Mouse (Mus musculus): ENCODE data around the gene Mc3r.

Gene Mc3r

GRCm38 (mm10) chr2:172248106-172248764, at the start of gene Mc3r:
Gene Mc3r (plus strand): TSS chr2:172248492.
- DNase-seq, result peak; percentile 76

DNA sequence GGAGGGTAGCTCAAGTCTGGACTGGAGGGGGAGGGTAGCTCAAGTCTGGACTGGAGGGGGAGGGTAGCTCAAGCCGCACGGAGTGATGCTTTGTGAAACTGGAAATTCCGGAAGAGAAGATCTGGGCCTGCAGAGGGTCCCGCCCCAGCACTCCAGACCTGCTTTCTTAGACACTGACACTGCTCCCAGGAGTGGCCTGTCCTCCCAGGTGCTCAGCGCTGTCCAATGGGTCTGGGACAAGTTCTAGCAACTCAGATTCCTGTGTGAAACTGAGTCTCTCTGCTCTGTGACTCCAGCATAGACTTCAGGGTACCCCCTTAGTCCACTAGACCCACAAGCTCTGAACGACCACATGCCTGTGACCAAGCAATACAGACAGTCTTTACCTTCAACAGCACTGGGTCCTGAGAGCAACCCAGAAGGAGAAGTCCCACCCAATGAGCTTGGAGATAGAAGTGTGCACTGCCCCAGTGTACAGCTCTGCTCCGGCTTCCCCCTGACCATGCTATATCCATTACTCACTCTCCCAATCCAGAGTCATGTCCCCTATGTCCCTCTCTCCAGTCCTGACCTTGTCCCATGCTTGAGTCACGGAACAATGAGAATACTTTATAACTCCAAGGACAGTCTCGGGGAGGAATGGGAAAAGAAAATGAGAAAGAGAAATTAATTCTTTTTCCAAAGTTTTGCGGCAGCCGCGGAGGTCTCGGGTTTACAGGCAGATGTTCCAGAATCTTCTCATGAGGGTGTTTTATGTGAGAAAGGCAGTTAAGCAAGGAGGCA, 46.1 kb upstream of the Mc3r start:
- DNase-seq, result no peak

GRCm38 (mm10) chr2:172207003-172207402, 41.3 kb upstream of the Mc3r start:
- DNase-seq, result peak; percentile 92

- DNase-seq, result no peak
These were observed 34.8 kb upstream of the Mc3r start for GRCm38 (mm10) chr2:172213480-172213879.

- DNase-seq, result no peak
These were observed 34.0 kb upstream of the Mc3r start for GRCm38 (mm10) chr2:172214336-172214735.

GRCm38 (mm10) chr2:172215508-172216162, 32.7 kb upstream of the Mc3r start:
- DNase-seq, result peak; percentile 65

GRCm38 (mm10) chr2:172216163-172216915, 32.0 kb upstream of the Mc3r start:
- DNase-seq, result no peak

- no peak for DNase-seq
These were observed 30.4 kb upstream of the Mc3r start for GRCm38 (mm10) chr2:172217886-172218285.

DNA sequence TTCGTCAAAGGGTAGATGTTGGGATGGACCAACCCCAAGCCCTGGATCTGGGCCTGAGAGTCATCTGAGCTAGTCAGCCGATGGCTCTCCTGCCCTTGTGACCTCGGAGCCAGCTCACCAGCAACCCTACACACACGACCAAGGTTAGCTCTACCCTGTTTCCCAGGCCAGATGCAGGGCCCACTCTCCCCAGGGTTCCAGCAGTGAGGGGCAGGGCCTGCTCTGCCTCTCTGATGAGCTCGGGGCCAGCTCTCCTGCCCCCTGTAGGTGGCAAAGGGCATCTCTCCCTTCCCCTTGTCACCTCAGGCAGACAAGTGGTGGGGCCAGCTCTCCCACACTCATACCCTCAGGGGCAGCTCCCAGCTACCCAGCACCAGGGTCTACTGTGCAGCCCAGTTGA, 29.1 kb upstream of the Mc3r start:
- DNase-seq, result no peak

GRCm38 (mm10) chr2:172221656-172222393, 26.5 kb upstream of the Mc3r start:
- peak; percentile 73 for DNase-seq

DNA sequence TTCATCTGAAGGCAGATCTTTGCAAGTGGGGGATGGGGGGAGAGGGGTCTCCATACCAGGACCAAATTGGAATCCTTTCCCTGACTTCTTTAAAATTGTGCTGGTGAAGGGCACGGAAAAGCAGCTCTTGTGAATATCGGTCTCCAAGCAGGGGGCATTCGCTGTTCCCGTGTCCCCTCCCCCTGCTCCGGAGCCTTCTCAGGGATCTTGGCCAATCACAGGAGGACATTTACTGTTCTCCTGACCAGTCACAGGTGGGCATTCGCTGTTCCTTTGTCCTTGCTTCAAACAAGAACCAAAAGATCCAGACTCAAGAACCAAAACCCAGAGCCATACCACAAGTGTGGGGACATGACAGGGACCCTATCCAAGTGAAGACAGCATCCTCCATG, 25.9 kb upstream of the Mc3r start:
- DNase-seq, result peak; percentile 41

DNA sequence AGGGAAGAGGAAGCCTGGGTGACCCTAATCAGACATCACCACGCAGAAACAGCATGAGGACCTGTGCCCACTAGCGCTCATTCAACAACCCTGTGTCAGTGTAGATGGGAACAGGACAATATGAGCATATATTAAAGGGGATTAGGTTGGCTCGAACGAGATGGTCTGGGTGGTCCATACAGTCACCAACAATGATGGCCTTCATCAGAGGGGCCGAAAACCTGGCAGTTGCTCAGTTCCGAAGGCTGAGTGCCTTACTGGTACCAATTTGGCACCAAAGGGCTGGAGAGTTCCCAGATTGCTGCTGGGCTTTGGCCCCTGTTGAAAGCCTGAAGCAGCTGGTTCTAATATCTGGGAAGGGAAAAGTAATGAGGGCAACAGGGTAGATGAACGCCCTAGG, 25.4 kb upstream of the Mc3r start:
- no peak for DNase-seq

DNA sequence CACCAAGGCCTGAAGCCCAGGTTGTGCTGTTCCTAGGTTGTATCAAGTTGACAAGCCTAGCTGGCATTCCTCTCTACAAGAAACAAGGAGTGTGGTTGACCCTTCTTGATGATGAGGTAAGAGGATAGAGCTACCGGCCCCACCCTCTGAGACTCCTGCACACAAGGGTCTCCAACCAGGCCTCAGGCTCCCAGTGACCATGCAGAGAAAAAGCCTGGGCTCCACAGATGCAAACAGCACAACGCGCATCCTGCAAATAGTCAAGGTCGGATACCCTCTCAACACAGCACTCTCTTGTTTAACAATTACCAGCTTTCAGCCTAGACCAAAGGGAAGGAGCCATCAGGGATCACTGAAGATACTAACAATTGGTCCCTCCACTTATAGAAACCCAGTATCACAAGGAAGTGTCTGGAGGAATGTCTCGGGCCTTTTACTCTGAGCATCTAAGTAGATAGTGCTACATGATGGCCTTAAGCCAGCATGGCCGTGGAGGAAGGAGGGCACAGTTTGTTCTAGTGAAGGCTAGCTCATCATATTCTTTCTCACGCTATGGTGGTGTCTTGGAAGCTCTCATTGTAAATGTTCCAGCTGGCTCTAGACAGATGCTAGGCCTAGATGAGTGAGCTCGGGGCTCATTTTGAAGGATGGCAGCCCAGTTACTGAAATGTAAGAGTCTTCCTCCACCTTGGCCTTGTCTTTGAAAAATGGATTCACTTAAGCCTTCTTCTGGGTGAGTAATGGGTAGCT, 24.7 kb upstream of the Mc3r start:
- DNase-seq, result no peak

DNA sequence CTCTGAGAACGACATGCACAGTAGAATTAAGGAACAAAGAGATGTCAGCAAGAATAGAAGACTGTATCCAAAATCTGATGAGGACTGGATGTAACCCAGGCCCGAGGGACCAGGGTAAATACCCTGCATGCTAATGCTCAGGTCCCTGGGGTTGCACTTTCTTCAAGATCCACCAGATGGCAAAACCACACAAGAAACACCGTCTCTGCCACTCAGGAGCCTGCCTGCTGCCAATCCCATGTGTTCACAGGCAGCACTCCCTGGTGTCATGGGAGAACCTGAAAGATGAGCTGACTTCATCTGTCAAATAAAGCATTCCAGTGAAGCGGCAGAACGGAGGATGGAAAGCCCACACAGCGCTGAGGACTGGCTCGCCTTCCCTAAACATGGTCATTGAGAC, 21.3 kb upstream of the Mc3r start:
- peak; percentile 52 for DNase-seq

DNA sequence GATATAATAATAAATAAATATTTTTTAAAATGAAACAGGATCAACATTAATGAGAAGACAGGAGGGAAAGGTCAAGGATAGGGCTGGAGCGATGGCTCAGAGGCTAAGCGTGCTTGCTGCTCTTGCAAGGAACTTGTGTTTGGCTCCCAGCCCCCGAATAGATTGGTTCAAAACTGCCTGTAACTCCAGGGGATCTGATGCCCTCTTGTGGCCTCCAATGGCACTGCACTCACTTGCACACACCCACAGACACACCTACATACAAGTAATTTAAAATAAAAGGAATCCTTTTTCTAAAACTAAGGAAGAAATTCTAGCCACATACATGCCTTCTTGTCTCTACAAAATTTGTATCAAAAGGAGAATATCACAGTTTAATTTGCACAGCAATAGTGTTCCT, 20.5 kb upstream of the Mc3r start:
- DNase-seq, result no peak

DNA sequence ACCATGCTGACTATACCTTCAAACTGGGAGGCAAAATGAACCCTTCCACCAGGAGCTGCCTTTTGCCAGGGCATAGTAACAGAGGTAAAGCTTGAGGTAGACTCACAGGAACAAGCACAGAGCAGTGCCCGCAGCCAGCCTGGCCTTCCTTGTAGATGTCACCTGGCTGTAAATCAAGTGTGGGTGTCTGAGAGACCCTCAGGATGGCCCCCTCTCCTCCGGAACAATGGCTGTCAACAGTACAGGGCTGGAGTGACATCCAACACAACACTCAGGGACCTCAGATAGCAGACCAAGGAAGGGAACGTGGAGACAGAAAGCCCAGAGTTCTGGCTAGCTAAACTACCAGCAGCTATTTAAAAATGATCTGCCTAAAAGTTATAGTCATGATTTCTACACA, 19.1 kb upstream of the Mc3r start:
- no peak for DNase-seq

DNA sequence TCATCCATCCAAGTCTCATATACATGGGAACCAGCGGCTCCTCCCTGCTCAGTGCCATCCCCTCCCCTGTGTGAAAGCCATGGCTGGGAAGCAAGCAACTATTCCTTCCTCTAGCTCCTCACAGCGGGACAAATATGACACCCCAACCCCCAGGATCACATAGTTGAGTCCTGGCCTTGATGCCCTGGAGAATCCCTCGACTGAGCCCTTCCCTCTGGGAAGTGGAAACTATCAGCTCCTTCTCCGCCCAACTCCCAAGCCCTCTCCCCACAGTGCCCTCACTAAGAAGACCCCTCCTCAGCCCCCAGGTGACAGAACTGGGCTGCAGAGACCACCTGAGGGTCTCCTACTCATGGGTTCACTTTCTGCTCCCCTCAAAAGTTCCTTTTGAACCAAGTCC, 18.2 kb upstream of the Mc3r start:
- no peak for DNase-seq

DNA sequence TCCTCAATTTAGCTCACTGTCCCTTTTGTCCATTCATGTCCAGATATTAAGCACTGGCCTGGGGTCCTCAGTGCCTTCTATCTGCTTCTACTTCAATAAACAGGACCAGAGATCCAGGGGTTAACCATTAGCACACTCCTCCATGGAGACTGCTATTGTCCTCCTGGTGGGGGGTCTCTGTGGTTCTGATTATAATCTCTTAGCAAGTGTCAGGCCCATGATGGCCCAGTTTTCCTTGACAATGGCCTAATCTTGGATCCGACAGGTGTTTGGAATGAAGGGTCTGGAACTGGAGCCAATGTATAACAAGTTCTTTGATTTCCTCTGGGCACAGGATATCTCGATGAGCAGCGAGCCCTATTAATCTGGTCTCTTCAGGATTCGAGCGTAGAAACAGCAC, 10.1 kb upstream of the Mc3r start:
- DNase-seq, result no peak

- DNase-seq, result no peak
These were observed 7.3 kb upstream of the Mc3r start for GRCm38 (mm10) chr2:172241031-172241430.

- no peak for DNase-seq
These were observed 2.8 kb upstream of the Mc3r start for GRCm38 (mm10) chr2:172245497-172245896.

DNA sequence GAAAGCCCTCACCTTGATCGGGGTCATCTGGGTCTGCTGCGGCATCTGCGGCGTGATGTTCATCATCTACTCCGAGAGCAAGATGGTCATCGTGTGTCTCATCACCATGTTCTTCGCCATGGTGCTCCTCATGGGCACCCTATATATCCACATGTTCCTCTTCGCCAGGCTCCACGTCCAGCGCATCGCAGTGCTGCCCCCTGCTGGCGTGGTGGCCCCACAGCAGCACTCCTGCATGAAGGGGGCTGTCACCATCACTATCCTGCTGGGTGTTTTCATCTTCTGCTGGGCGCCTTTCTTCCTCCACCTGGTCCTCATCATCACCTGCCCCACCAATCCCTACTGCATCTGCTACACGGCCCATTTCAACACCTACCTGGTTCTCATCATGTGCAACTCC, 1.0 kb downstream of the Mc3r start:
- peak; percentile 29 for DNase-seq

GRCm38 (mm10) chr2:172256418-172256817, 8.1 kb downstream of the Mc3r start:
- DNase-seq, result no peak
